20 mouse cellular contexts compared by ENCODE assay signal in genomic region chr6:134082229-134082920, GRCm38 (mm10). TPM values are rescaled to one million over a fixed set of nuclear protein-coding genes. Genes with fewer than 3 reads are reported as not detected.
A peak's percentile ranks its signal among the peaks of the same experiment; 100 is the strongest.
DNase-seq lines count a peak whose midpoint lies in the region; ATAC-seq and TF ChIP-seq lines count a peak whose summit lies in the region.
"Had no signal": no experiment of that assay in that cellular context is flagged by ENCODE, and none has a peak within 500 bp of the region (broad histone marks: within the 10 kb centered on the region; RNA-seq: fewer than 3 reads in every experiment).

No protein-coding gene starts in this region.

- DNase-seq in adrenal gland, postnatal 14 days = peak; percentile 37
- no peak for DNase-seq in adrenal gland, postnatal 4 days (ENCODE audit: low spot score in 2 of 2)
- DNase-seq in 3T3-L1 (ENCODE audit: low read depth, low spot score) (peak; percentile 66), Patski (ENCODE audit: low read depth, low spot score) (no peak)
- no peak for DNase-seq in hindbrain, embryonic 14.5 days (ENCODE audit: low spot score)
- no peak for DNase-seq in ovary, postnatal 14 days (ENCODE audit: low spot score)
- DNase-seq: cerebellum, adult 9-10 months; gastrocnemius, adult 2 months; heart, postnatal 4 days; kidney, adult 8-10 months; kidney, postnatal 4 days; lung, postnatal 14 days; retina, postnatal 1 day; thymus, postnatal 4 days had no signal

- no peak overlapping the region for H3K27ac ChIP-seq in liver, embryonic 15.5 days (replicated peaks)
- H3K27ac ChIP-seq in hindbrain, embryonic 14.5 days = no peak overlapping the region
- H3K27ac ChIP-seq: embryonic facial prominence, embryonic 13.5 days; forebrain, embryonic 10.5 days; gastrocnemius, adult 2 months; midbrain, embryonic 13.5 days had no signal

- no peak for TF ChIP-seq CTCF in Patski (IDR thresholded peaks at IDR 0.05)

- CTCF ChIA-PET in Patski (lab: Charles Lee) = no interaction called here

- no peaks in the 10 kb centered on the region for H3K36me3 ChIP-seq in liver, embryonic 15.5 days (replicated peaks)
- no peaks in the 10 kb centered on the region for H3K36me3 ChIP-seq in hindbrain, embryonic 14.5 days (replicated peaks; ENCODE audit: control insufficient read depth, insufficient read depth)
- H3K36me3 ChIP-seq: midbrain, embryonic 13.5 days had no signal

- POLR2A ChIA-PET in Patski (lab: Charles Lee) = no interaction called here

- 33% methylated on average over 15 of the region's 15 CpGs for WGBS in liver, embryonic 15.5 days (ENCODE audit: insufficient replicate concordance)
- 89% methylated on average over 15 of the region's 15 CpGs for WGBS in hindbrain, embryonic 14.5 days

- no peaks in the 10 kb centered on the region for H3K27me3 ChIP-seq in Patski
- H3K27me3 ChIP-seq in liver, embryonic 15.5 days = no peaks in the 10 kb centered on the region
- H3K27me3 ChIP-seq in hindbrain, embryonic 14.5 days (ENCODE audit: control insufficient read depth, insufficient read depth, low read length) = no peaks in the 10 kb centered on the region
- H3K27me3 ChIP-seq: embryonic facial prominence, embryonic 13.5 days; midbrain, embryonic 13.5 days had no signal

- no peak overlapping the region for H3K9ac ChIP-seq in liver, embryonic 15.5 days
- H3K9ac ChIP-seq in hindbrain, embryonic 14.5 days = no peak overlapping the region
- H3K9ac ChIP-seq: embryonic facial prominence, embryonic 13.5 days; midbrain, embryonic 13.5 days had no signal

- peaks cover 15% of the 10 kb centered on the region for H3K4me1 ChIP-seq in liver, embryonic 15.5 days (replicated peaks)
- H3K4me1 ChIP-seq in hindbrain, embryonic 14.5 days (replicated peaks; ENCODE audit: control insufficient read depth, insufficient read depth, low read length) = no peaks in the 10 kb centered on the region
- H3K4me1 ChIP-seq: midbrain, embryonic 13.5 days had no signal

- H3K9me3 ChIP-seq in liver, embryonic 15.5 days (replicated peaks) = no peaks in the 10 kb centered on the region
- H3K9me3 ChIP-seq in hindbrain, embryonic 14.5 days (ENCODE audit: control insufficient read depth, low read length) = no peaks in the 10 kb centered on the region
- H3K9me3 ChIP-seq: embryonic facial prominence, embryonic 13.5 days; forebrain, embryonic 10.5 days; midbrain, embryonic 13.5 days had no signal

- ATAC-seq in Patski = peak; percentile 32
- no peak; the same call in 1 of the 2 replicates for ATAC-seq in liver, embryonic 15.5 days (ENCODE audit: insufficient read depth)
- ATAC-seq in hindbrain, embryonic 14.5 days (ENCODE audit: low FRiP score) = no peak
- ATAC-seq in cerebellum, adult (ENCODE audit: insufficient number of reproducible peaks, low FRiP score, low TSS enrichment) = no peak
- ATAC-seq: CD4-positive, CD25-positive, alpha-beta regulatory T cell, adult 4 months; midbrain, embryonic 13.5 days had no signal

- in situ Hi-C loops in Patski (cut with MboI; ENCODE audit: low pct_unique_long_range_greater_than_20kb) = no loop called here

- H3K4me3 ChIP-seq in liver, embryonic 15.5 days (replicated peaks) = no peak overlapping the region
- H3K4me3 ChIP-seq in hindbrain, embryonic 14.5 days (replicated peaks; ENCODE audit: low read length) = no peak overlapping the region
- H3K4me3 ChIP-seq: embryonic facial prominence, embryonic 13.5 days; forebrain, embryonic 10.5 days; gastrocnemius, adult 2 months; midbrain, embryonic 13.5 days had no signal

- peak overlapping the region; percentile 14; the same call in 1 of the 2 replicates for H3K4me2 ChIP-seq in liver, embryonic 15.5 days
- no peak overlapping the region for H3K4me2 ChIP-seq in hindbrain, embryonic 14.5 days (replicated peaks)
- H3K4me2 ChIP-seq: embryonic facial prominence, embryonic 13.5 days; midbrain, embryonic 13.5 days had no signal

RNA-seq across cellular contexts. Expression of gene Etv6, which starts 46.9 kb away (rescaled TPM):
- total RNA-seq in adrenal gland, postnatal 14 days (2021) = 35.7 and 38.2 TPM in 2 replicates
- 10 to 100 TPM; 47.8 TPM for total RNA-seq in adrenal gland, postnatal 4 days (2021)
- polyA plus RNA-seq in Patski (2021) = 23.5 TPM
- 3.0 and 3.8 TPM in 2 replicates for polyA plus RNA-seq in liver, embryonic 15.5 days (2015; fragmentation: Nextera tagmentation; extraction: Ambion mirVana)
- 6.1 and 6.8 TPM in 2 replicates for polyA plus RNA-seq in hindbrain, embryonic 14.5 days (2014; fragmentation: Nextera tagmentation; extraction: Ambion mirVana)

Comparison
In these comparisons a context has a peak if more than half of its experiments do, and no peak if none do; other contexts are left out.
1. DNase-seq: peak in adrenal gland, postnatal 14 days (single experiment) and 3T3-L1 (single experiment); none in adrenal gland, postnatal 4 days (0 of 2), Patski (single experiment), hindbrain, embryonic 14.5 days (single experiment) and ovary, postnatal 14 days (single experiment).